Mouse (Mus musculus): ENCODE results near the gene Chic2. TPM values are rescaled to one million over a fixed set of nuclear protein-coding genes. Genes with fewer than 3 reads are reported as not detected.

Chic2 gene
- 10 to 100 TPM; 21.6 to 22.5 TPM for total RNA-seq (2021)

DNA sequence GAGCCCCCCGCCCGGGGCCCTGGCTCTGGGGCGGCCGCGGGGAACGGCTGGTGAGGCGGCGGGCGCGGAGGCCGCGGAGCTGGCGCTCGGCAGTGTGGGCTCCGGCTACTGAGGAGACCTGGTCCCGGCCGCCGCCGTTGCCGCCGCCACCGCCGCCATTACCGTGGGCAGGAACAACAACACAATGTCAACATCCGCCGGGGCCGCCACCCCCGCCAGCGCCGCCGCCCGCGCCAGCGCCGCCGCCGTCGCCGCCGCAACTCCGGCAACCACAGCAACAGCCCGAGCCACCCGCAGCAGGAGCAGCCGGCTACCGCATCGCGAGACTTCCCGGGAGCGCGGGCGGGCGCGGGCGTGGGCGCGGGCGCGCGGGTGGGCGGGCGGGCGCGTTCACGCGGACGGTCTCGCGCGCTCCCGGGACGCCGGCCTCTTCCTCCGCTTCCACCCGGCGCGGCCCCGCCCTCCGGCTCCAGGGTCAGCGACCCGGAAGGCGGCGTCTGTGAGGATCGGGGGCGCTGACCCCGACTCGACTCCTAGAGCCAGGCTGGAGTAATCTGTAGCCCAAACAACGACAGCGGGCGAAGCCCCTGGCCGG lies at the start of gene Chic2:
Chic2 (minus strand) TSS at position 465 of the 595 bp plus-strand sequence.
- peak; percentile 83 to 93 for DNase-seq (ENCODE audit: extremely low spot score in 1 of 2, low spot score in 2 of 2)
- intact Hi-C loops (cut with DNase I) = no loop called here

DNA sequence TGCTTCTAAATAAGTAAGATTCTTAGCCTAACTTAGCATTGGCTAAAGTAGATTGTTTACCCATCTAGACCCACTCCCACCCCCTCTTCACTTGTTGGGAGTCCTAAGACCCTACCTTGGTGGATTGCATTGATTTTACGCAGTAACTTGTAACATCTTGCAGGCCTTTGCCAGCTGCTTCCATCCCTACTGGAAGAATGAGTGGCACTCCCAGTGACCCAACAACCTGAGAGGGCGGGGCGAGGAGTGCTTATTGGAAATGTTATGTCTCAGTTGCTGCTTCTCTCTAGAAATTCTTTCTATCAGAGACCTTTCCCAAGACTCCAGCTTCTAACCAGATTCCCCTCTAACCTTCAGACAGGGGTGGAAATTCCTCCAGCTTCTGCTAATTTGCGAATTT lies 41.3 kb upstream of the Chic2 start:
- intact Hi-C loops (cut with DNase I) = no loop called here
- DNase-seq (ENCODE audit: extremely low spot score in 1 of 2, low spot score in 2 of 2) = no peak

DNA sequence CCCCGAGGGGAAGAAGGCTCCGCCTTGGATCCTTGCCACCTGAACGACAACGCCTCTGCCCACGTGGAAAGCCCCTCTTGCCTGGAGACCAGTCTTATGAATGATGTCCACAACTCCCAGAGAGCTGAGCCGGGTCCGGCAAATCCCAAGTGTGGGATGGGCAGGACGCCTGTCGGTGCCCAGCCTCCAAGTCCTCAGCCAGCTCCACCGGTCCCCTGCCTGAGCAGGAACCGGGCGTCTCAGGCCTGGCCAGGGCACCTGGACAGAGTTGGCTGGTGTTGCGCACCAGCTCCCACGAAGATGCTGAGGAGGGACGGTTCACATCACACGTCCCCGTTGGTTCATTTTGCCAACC lies 40.9 kb upstream of the Chic2 start:
- intact Hi-C loops (cut with DNase I) = no loop called here
- DNase-seq (ENCODE audit: extremely low spot score in 1 of 2, low spot score in 2 of 2) = no peak

DNA sequence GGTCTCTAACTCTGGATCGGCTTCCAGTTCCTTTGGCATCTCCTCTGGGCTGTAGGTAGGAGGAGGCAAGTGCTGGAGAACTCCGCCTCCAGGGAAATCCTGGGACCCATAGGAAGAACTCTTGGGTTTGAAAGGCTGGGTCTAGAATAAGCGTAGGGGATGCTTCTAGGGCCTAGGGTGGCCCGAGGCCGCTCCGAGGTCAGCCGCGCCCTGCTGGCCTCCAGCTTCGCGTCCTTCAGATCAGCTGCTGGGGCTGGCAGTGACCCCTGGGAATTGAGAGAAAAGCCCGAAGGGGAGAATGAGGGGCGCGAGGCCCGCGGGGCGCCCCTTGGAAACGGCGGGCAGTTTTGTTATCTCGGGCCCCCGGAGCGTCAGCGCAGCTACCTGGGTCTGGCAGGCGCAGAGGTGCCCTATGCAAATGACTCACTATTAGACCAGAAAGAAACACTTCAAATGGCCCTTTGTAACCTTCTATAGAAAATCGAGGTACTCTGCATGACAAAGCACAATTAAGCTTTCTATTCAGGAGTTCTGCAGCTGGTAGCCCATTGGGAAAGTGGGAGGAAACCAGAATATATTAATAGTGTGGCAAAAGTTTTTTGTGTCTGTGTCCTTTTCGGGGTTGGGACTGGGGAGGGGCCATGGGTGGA lies 40.4 kb upstream of the Chic2 start:
- no peak for DNase-seq (ENCODE audit: extremely low spot score in 1 of 2, low spot score in 2 of 2)
- intact Hi-C loops (cut with DNase I) = loop anchor here (5.0 kb wide), 1 partner anchor 67 kb away; the partner anchor contains the start of gene Pdgfra

DNA sequence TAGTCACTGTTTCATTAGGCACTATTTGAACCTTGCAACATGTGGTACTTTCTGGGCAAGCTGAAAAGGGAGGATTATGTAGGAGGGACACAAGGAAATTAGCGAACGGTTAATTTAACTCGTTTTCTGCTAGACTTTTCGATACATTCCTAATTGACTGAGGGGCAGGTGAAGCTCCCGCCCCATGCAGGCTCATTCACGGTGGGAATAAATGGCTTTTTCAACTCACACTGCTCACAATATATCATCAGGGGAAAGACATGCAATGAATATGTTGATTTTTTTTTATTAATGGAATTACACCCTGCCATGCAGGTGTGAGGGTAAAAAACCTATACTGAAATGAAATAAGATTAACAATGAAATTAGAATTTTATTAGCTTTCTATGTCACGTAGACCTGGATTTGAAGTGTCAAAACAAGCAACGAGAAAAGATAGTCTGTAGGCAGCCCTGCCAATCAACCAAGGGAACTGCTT lies 39.9 kb upstream of the Chic2 start:
- intact Hi-C loops (cut with DNase I) = loop anchor here (5.0 kb wide), 1 partner anchor 68 kb away; the partner anchor contains the start of gene Pdgfra
- DNase-seq (ENCODE audit: extremely low spot score in 1 of 2, low spot score in 2 of 2) = no peak

DNA sequence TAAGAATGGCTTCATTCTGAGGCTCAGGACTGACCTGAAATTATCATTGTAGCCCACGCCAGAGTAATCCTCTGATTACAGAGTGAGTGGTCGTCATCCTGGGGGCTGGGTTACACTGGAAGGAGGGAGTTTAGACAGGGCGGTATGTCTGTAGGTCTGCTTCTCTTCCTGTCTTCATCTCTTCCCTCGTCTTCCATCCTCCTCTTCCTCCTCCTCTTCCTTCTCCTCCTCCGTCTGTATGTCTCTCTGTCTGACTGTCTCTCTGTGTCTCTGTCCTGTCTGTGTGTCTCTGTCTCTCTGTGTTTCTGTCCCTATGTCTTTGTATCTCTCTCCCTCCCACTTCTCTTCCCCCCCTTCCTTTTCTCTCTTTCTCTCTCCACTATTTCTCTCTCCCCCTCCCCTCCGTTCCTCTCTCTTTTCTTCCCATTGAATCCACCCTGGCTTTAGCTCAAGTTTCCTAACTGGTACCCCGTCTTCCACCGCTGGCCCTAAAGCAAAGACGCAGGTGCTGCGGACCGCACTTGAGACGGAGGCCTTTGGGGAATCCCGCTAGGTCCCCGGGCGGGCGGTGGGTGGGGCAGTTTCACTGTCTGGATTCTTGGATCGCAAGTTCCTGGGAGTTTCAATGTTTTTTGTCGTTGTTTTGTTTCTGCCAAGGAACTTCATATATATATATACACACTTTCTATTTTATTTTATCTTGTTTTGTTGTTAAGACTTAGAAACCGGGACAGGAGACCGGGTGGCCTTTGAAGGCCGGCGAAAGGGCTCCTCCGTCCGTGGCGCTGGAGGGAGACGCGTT lies 39.2 kb upstream of the Chic2 start:
- no peak for DNase-seq (ENCODE audit: extremely low spot score in 1 of 2, low spot score in 2 of 2)
- intact Hi-C loops (cut with DNase I) = loop anchor here (5.0 kb wide), 1 partner anchor 69 kb away; the partner anchor contains the start of gene Pdgfra

DNA sequence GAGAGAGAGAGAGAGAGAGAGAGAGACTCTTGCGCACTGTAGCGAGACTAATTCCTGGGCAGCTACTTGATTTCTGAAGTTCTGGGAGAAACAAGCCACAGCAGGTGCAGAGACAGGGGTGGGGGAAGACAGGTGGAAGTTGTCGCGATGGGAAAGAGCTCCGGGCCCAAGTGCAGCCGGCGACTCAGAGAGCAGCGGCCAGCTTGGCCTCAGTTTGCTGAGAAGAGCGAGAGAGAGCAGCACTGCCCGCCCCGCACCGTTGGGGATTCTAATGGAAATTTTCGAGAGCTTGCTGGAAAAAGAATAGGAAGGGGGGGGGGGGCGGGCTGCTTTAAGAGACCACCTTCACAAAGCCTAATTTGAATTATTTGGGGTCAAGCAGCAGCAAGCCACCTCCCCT lies 38.5 kb upstream of the Chic2 start:
- intact Hi-C loops (cut with DNase I) = loop anchor here (5.0 kb wide), 1 partner anchor 69 kb away; the partner anchor contains the start of gene Pdgfra
- DNase-seq (ENCODE audit: extremely low spot score in 1 of 2, low spot score in 2 of 2) = no peak

DNA sequence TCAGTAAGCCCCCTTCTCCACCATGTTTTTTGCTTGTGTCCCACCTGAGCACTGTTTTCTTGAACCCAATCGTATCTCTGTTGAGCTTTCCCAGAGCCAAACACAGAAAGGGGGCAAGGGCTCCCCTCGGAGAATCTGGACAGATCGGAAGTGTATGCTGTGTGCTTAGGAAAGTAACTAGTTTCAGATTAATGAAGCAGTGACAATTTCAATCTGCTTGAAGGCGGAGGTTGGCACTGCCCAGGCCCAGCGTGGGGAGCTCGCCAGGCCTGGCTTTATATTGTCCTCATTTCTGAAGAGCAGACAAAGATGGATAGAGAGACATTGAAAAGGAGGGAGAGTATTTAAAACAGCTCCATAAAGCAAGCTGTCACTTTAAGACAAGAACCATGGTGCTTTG lies 37.9 kb upstream of the Chic2 start:
- no peak for DNase-seq (ENCODE audit: extremely low spot score in 1 of 2, low spot score in 2 of 2)

DNA sequence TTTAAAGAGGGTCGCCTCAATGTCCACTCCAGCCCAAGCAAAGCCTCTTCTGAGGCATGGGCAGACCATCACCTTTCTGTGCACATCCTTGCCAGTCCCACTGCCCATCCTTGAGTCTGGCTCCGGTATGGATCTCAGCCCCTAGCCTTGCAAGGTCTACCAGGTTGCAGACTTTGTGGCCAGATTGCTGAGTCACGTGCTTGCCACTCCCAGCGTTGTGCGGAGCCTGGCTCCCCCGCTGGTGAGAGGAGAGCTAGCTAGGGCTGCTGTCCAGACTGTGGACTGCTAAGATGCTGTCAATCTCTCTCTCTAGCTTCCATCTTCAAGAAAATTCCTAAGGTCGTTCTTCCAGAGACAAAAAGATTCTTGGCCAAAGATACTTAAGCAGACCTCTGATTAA lies 35.0 kb upstream of the Chic2 start:
- intact Hi-C loops (cut with DNase I) = no loop called here

More for the DNA sequence above, 37.9 kb upstream of the Chic2 start:
- intact Hi-C loops (cut with DNase I) = loop anchor here (5.0 kb wide), 1 partner anchor 70 kb away; the partner anchor contains the start of gene Pdgfra

DNA sequence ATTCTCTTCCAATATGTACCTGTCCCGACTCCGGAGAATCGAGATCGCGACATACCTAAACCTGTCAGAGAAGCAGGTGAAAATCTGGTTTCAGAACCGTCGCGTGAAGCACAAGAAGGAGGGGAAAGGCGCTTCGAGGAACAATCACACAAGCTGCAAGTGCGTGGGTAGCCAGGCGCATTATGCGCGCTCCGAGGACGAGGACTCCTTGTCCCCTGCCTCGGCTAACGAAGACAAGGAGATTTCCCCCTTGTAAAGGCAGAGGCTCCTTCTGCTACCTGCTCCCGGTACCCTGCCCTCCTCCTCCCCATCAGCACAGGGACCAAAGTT lies 32.4 kb upstream of the Chic2 start:
- intact Hi-C loops (cut with DNase I) = no loop called here
- DNase-seq (ENCODE audit: extremely low spot score in 1 of 2, low spot score in 2 of 2) = no peak

More for the DNA sequence above, 35.0 kb upstream of the Chic2 start:
- DNase-seq (ENCODE audit: extremely low spot score in 1 of 2, low spot score in 2 of 2) = no peak

DNA sequence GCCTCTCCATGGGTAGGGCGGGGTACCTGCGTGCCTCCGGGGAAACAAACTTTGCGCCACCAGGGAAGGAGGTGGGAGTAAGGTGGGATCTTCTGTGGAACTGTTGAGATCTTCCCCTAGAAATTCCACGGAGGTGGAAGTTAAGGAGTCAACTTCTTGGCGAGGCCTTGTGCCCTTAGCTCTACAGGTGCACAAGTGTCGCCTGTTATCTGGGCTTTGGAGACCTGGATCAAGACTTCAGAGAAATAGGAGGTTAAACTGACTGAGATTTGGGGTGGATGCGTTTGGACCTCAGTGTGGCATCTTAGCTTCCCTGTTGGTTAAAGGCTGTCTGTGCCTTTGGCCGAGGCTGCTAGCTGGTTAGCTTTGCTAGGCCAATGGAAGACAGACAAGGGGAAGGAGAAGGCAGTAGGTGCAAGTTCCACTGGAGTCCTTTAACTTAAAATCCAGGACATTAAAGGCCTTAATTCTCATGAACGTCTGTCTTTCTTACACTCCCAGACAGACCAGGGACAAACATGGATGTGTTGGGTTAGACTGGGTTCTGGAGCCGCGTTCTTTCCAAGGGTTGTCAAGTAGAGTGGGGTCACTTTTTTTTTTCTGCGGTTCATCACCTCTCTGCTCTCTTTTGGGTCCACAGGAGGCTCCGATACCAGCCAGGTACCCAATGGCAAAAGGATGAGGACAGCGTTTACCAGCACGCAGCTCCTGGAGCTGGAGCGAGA lies 31.9 kb upstream of the Chic2 start:
- intact Hi-C loops (cut with DNase I) = no loop called here
- DNase-seq (ENCODE audit: extremely low spot score in 1 of 2, low spot score in 2 of 2) = no peak

DNA sequence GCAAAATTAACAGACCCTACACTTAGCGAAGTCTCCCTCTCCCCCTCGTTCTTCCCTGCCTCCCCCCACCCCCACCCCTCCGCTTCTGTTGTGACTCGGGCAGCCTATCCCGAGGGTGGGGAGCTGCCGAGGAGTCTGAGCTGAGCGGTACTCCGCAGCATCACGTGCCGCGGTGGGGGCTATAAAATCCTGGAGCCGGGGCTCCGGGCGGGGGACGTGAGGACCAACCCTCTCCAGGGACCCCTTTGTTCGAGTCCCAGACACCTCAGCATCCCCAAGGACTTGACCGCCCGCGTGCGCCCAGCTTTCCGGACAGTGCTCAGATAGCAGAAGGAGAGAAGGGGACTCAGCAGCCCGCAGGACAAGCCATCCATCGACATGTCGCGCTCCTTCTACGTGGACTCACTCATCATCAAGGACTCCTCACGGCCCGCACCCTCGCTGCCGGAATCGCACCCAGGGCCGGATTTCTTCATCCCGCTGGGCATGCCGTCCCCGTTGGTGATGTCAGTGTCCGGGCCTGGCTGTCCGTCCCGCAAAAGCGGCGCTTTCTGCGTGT lies 30.9 kb upstream of the Chic2 start, which contains the start of gene Gsx2:
Gsx2 (plus strand) TSS at position 219 of the 559 bp plus-strand sequence.
- intact Hi-C loops (cut with DNase I) = no loop called here
- DNase-seq (ENCODE audit: extremely low spot score in 1 of 2, low spot score in 2 of 2) = no peak

DNA sequence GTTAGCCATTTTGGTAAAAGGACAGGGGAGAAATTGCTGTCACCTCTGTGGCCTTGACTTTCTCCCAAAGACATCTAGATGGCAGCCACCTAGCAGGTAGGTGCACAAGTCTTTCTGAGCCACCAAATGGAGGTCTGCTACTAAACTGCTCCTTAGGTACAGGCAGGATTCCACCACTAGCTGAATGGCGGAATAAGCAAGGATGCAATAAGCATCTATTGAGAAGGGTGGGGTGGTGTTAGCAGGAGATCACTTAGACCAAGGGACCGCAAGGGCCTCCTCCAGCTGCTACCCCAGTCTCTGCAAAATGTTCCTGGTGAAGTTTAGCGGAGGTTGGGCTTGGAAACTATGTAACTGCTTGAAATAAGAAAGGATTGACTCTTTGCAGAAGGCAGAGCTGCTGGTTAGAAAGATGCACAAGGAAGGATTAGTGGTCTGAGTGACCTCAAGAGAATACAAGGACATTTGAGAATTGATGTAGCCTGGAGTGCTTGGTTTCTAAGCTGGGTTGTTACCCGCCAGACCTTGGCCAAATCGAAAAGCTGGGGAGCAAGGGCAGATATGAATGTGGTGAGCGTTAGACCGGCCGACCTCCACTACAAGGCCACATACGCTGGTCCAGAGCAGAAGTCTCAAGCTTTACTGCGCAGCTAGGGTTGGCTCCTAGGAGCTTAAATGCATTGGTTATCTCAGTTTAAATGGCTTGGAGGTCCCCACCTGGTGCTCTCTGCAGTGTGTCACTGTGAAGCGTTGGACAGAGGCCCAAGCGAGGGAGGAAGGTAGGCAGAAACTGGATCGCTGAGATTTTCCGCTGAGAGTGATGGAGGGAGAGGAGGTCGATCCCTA lies 30.2 kb upstream of the Chic2 start:
- intact Hi-C loops (cut with DNase I) = no loop called here
- DNase-seq (ENCODE audit: extremely low spot score in 1 of 2, low spot score in 2 of 2) = no peak

DNA sequence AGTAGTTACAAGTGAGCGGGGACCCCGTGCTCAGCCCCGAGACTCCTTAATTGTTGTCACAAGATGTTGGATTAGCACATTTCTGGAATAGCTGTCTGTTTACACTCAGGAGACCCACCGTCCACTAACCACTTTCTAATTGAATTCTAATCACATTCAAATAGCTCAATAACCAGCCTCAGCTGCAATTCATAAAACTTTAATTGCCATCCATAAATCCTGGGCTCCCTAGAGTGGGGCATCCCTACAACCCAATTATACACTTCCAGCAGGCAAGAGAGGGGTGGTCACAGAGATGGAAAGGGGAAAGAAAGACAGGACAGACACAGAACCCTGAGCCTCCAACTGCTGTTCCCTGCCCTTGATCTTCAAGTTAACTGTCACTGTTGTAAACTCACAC lies 29.6 kb upstream of the Chic2 start:
- DNase-seq (ENCODE audit: extremely low spot score in 1 of 2, low spot score in 2 of 2) = no peak
- intact Hi-C loops (cut with DNase I) = no loop called here

DNA sequence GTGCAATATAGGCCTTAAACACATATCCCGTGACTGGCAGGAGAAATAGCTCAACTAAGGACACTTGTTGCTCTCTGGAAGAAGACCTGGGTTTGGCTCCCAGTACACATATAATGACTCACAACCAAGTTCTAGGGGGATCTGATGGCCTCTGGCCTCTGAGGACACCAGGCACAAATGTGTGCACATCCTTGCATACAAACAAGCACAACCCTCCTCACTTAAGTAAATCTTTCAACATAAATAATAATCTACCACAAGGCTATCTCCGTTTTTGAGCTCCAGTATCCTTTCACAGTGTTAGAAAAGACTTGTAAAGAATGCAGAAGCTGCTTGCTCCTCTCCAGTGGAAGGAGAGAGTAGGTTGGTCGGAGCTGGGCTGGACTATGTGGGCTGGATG lies 29.1 kb upstream of the Chic2 start:
- DNase-seq (ENCODE audit: extremely low spot score in 1 of 2, low spot score in 2 of 2) = no peak
- intact Hi-C loops (cut with DNase I) = no loop called here

DNA sequence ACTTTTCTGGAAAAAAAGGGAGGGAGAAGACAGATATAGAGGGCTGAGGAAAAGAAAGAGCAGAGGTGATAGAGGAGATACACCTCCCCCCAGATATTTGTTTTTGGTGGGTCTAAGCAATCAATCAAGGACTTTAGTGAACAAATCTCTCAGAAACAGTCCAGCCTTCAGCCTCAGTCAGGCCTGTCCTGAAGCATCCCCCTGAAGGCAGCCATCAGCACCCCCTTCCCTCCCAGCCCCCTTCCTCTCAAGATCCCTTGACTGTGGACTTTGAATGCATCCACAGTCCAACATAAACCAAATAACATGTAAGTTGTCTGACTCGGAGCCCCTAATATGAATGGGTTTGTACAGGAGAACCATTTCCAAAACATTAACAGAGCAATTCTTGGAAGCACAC lies 28.6 kb upstream of the Chic2 start:
- DNase-seq (ENCODE audit: extremely low spot score in 1 of 2, low spot score in 2 of 2) = no peak
- intact Hi-C loops (cut with DNase I) = no loop called here

DNA sequence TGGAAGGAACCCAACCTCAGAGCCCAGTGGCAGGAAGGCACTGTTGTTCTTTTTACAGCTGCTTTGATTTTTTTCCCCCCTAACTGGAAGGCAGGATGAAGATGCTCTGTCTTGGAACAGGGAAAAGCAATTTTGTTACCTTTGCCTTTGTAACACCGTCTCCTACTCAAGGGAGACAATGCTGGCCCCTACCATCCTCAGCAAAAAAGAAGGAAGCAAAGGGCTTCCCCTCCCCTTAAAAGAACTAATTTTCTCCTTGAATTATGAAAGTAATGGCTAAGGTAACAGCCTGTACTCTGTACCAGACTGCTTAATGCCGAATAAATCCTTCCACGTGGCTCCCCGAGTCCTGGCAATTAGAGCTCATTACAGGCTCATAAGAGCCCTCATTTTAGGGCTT lies 28.0 kb upstream of the Chic2 start:
- intact Hi-C loops (cut with DNase I) = no loop called here
- no peak for DNase-seq (ENCODE audit: extremely low spot score in 1 of 2, low spot score in 2 of 2)

DNA sequence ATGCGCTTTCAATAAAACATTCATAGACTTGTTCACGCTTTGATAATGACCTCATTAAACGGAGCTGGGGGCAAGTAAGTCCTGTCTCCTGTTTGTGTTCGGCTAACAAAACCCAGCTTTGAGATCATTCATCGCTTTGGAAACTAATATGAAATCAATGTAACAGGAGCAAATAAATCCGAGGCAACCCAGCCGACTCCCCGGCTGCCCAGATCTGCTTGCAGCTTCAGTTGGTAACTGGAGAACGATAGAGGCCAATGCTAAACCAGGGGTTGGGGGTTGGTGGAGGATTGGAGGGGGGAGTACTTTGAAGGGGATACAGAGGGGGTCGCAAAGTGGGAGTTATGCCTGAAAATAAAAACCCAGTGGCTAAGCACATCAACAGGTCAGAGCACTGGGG lies 27.4 kb upstream of the Chic2 start:
- intact Hi-C loops (cut with DNase I) = no loop called here
- no peak for DNase-seq (ENCODE audit: extremely low spot score in 1 of 2, low spot score in 2 of 2)
